Mouse (Mus musculus) liver (tissue): ENCODE results near the gene Nmur1.

Experiments used
- DNase-seq: peaks from one replicate; pipeline ENCODE4 v3.0.0-alpha.2; 2020; ENCODE audit warnings: mixed read lengths

Nmur1 gene

GRCm38 (mm10) chr1:86440171-86440886 lies 14.3 kb upstream of the Nmur1 start:
- peak; percentile 94 for DNase-seq

- no peak for DNase-seq
Observed at GRCm38 (mm10) chr1:86439487-86440170, 13.6 kb upstream of the Nmur1 start.

- no peak for DNase-seq
Observed at GRCm38 (mm10) chr1:86438501-86438900, 12.5 kb upstream of the Nmur1 start.

- DNase-seq: no peak
Observed at GRCm38 (mm10) chr1:86438014-86438319, 11.9 kb upstream of the Nmur1 start.

- DNase-seq: no peak
Observed at GRCm38 (mm10) chr1:86437219-86438013, 11.4 kb upstream of the Nmur1 start.

- DNase-seq: peak; percentile 38
Observed at GRCm38 (mm10) chr1:86435302-86435821, 9.3 kb upstream of the Nmur1 start.

- DNase-seq: peak; percentile 99
Observed at GRCm38 (mm10) chr1:86434439-86435201, 8.6 kb upstream of the Nmur1 start.

- no peak for DNase-seq
Observed at GRCm38 (mm10) chr1:86434001-86434400, 8.0 kb upstream of the Nmur1 start.

- DNase-seq: no peak
Observed at GRCm38 (mm10) chr1:86433359-86433758, 7.3 kb upstream of the Nmur1 start.

GRCm38 (mm10) chr1:86432778-86433177 lies 6.8 kb upstream of the Nmur1 start:
- DNase-seq: no peak

GRCm38 (mm10) chr1:86430056-86430455 lies 4.0 kb upstream of the Nmur1 start:
- DNase-seq: peak; percentile 76

- no peak for DNase-seq
Observed at GRCm38 (mm10) chr1:86424835-86425547, 1.0 kb downstream of the Nmur1 start.

GRCm38 (mm10) chr1:86424336-86424735 lies 1.7 kb downstream of the Nmur1 start:
- DNase-seq: no peak

- DNase-seq: no peak
Observed at GRCm38 (mm10) chr1:86423879-86424278, 2.1 kb downstream of the Nmur1 start.

GRCm38 (mm10) chr1:86421007-86421406 lies 5.0 kb downstream of the Nmur1 start:
- no peak for DNase-seq

GRCm38 (mm10) chr1:86416321-86416720 lies 9.7 kb downstream of the Nmur1 start:
- DNase-seq: no peak

GRCm38 (mm10) chr1:86415612-86416184 lies 10.3 kb downstream of the Nmur1 start:
- DNase-seq: peak; percentile 46

GRCm38 (mm10) chr1:86415144-86415543 lies 10.9 kb downstream of the Nmur1 start:
- DNase-seq: no peak

- DNase-seq: no peak
Observed at GRCm38 (mm10) chr1:86414715-86415114, 11.3 kb downstream of the Nmur1 start.

- DNase-seq: no peak
Observed at GRCm38 (mm10) chr1:86409476-86409875, 16.6 kb downstream of the Nmur1 start.

- no peak for DNase-seq
Observed at GRCm38 (mm10) chr1:86408515-86408914, 17.5 kb downstream of the Nmur1 start.

- DNase-seq: peak; percentile 51
Observed at GRCm38 (mm10) chr1:86406914-86407313, 19.1 kb downstream of the Nmur1 start.
